ENCODE assay signal across 14 mouse cellular contexts in genomic region chr17:83187751-83188565, GRCm38 (mm10). TPM values are rescaled to one million over a fixed set of nuclear protein-coding genes. Genes with fewer than 3 reads are reported as not detected.
A peak's percentile ranks its signal among the peaks of the same experiment; 100 is the strongest.
DNase-seq lines count a peak whose midpoint lies in the region; ATAC-seq and TF ChIP-seq lines count a peak whose summit lies in the region.
"Had no signal": no experiment of that assay in that cellular context is flagged by ENCODE, and none has a peak within 500 bp of the region (broad histone marks: within the 10 kb centered on the region; RNA-seq: fewer than 3 reads in every experiment).

No protein-coding gene starts in this region.

- no peaks in the 10 kb centered on the region for H3K79me2 ChIP-seq in CH12.LX (replicated peaks; ENCODE audit: control insufficient read depth, extremely low read depth, insufficient read depth, poor library complexity, severe bottlenecking)

- TF ChIP-seq RAD21 in CH12.LX (IDR thresholded peaks at IDR 0.05; ENCODE audit: low read depth, low read length): no peak

- in situ Hi-C loops in CH12.LX (cut with MboI; ENCODE audit: low pct_ligation_motif_present, low pct_unique_long_range_greater_than_20kb, low sequenced_read_pairs): no loop called here

- TF ChIP-seq POLR2A in CH12.LX (IDR thresholded peaks at IDR 0.05; ENCODE audit: low read depth, low read length): no peak

- peak; percentile 55; the same call in 1 of the 2 replicates for ATAC-seq in embryonic facial prominence, embryonic 14.5 days (ENCODE audit: low read depth)
- ATAC-seq in hindbrain, embryonic 12.5 days (ENCODE audit: low FRiP score): peak; percentile 61; the same call in 1 of the 2 replicates
- no peak for ATAC-seq in intestine, embryonic 15.5 days

- H3K27ac ChIP-seq in embryonic facial prominence, embryonic 14.5 days (replicated peaks; ENCODE audit: low read depth, low read length): no peak overlapping the region
- no peak overlapping the region for H3K27ac ChIP-seq in embryonic facial prominence, embryonic 10.5 days (replicated peaks)
- peak overlapping the region; percentile 28; the same call in 1 of the 2 replicates for H3K27ac ChIP-seq in layer of hippocampus, adult 2 months
- H3K27ac ChIP-seq in CH12.LX (ENCODE audit: insufficient read depth, low read depth): no peak overlapping the region
- no peak overlapping the region for H3K27ac ChIP-seq in hindbrain, embryonic 12.5 days
- H3K27ac ChIP-seq in intestine, embryonic 15.5 days: no peak overlapping the region
- H3K27ac ChIP-seq: limb, embryonic 13.5 days had no signal

- DNase-seq in embryonic facial prominence, embryonic 14.5 days (ENCODE audit: low spot score): no peak
- DNase-seq in embryonic facial prominence, embryonic 10.5 days (ENCODE audit: low spot score): no peak
- DNase-seq in layer of hippocampus, adult 2 months (ENCODE audit: low spot score in 2 of 2): peak in 1 of 2 experiments; percentile 29
- DNase-seq in layer of hippocampus, postnatal 25 days (ENCODE audit: extremely low spot score in 1 of 2, low spot score in 1 of 2): no peak
- no peak for DNase-seq in CH12.LX (ENCODE audit: extremely low read depth)
- no peak for DNase-seq in urinary bladder, postnatal 4 days (ENCODE audit: low spot score in 2 of 2)
- DNase-seq: cerebellum, adult 11-12 months; kidney, adult 11 months; lung, postnatal 36 days; thymus, adult 18-20 months had no signal

- peak overlapping the region; percentile 19; the same call in 1 of the 2 replicates for H3K9ac ChIP-seq in embryonic facial prominence, embryonic 14.5 days (ENCODE audit: low read depth, low read length)
- H3K9ac ChIP-seq in CH12.LX (ENCODE audit: insufficient read depth, low read depth): no peak overlapping the region
- H3K9ac ChIP-seq in hindbrain, embryonic 12.5 days: no peak overlapping the region
- no peak overlapping the region for H3K9ac ChIP-seq in intestine, embryonic 15.5 days
- H3K9ac ChIP-seq: limb, embryonic 13.5 days had no signal

- no peaks in the 10 kb centered on the region; the same call in 1 of the 2 replicates for H3K4me1 ChIP-seq in embryonic facial prominence, embryonic 14.5 days (ENCODE audit: control insufficient read depth, insufficient read depth, low read length)
- peaks cover 25% of the 10 kb centered on the region for H3K4me1 ChIP-seq in embryonic facial prominence, embryonic 10.5 days
- no peaks in the 10 kb centered on the region; a peak in 2 of 4 replicates for H3K4me1 ChIP-seq in CH12.LX (ENCODE audit: control insufficient read depth in 1 of 2, insufficient read depth in 2 of 2)
- peaks cover 9% of the 10 kb centered on the region; the same call in 1 of the 2 replicates for H3K4me1 ChIP-seq in hindbrain, embryonic 12.5 days
- H3K4me1 ChIP-seq in intestine, embryonic 15.5 days (replicated peaks): no peaks in the 10 kb centered on the region; the same call in 1 of the 2 replicates
- H3K4me1 ChIP-seq: limb, embryonic 13.5 days had no signal

- no peak for TF ChIP-seq EP300 in CH12.LX (IDR thresholded peaks at IDR 0.05; ENCODE audit: low read length)

- dilution Hi-C loops in CH12.LX (cut with MboI; ENCODE audit: extremely low pct_ligation_motif_present, extremely low pct_unique_long_range_greater_than_20kb, low sequenced_read_pairs): no loop called here

- H3K36me3 ChIP-seq in embryonic facial prominence, embryonic 14.5 days (ENCODE audit: control insufficient read depth, insufficient read depth, low read length): no peaks in the 10 kb centered on the region
- no peaks in the 10 kb centered on the region for H3K36me3 ChIP-seq in embryonic facial prominence, embryonic 10.5 days (replicated peaks)
- H3K36me3 ChIP-seq in CH12.LX (replicated peaks in 1 of 2; ENCODE audit: control insufficient read depth in 1 of 2, insufficient read depth in 1 of 2, low read length in 1 of 2): no peaks in the 10 kb centered on the region
- no peaks in the 10 kb centered on the region for H3K36me3 ChIP-seq in hindbrain, embryonic 12.5 days
- no peaks in the 10 kb centered on the region for H3K36me3 ChIP-seq in intestine, embryonic 15.5 days
- H3K36me3 ChIP-seq: G1E; limb, embryonic 13.5 days had no signal

- no peak for TF ChIP-seq CTCF in layer of hippocampus, adult 2 months (conservative IDR thresholded peaks at IDR 0.05)
- TF ChIP-seq CTCF in CH12.LX (conservative IDR thresholded peaks at IDR 0.05 in 1 of 2, IDR thresholded peaks at IDR 0.05 in 1 of 2; ENCODE audit: low read depth in 2 of 2, low read length in 2 of 2): no peak

- H3K4me2 ChIP-seq in embryonic facial prominence, embryonic 14.5 days (ENCODE audit: low read depth, low read length): no peak overlapping the region
- peak overlapping the region; percentile 33; the same call in 1 of the 2 replicates for H3K4me2 ChIP-seq in CH12.LX (ENCODE audit: insufficient read depth, low read depth, poor library complexity, severe bottlenecking)
- H3K4me2 ChIP-seq in hindbrain, embryonic 12.5 days (replicated peaks): no peak overlapping the region
- H3K4me2 ChIP-seq in intestine, embryonic 15.5 days (replicated peaks): no peak overlapping the region
- H3K4me2 ChIP-seq: limb, embryonic 13.5 days had no signal

- H3K9me3 ChIP-seq in embryonic facial prominence, embryonic 14.5 days (ENCODE audit: control insufficient read depth, low read length): 0 out of 2 replicates have a peak, but pooled peaks cover 4% of the 10 kb centered on the region
- H3K9me3 ChIP-seq in embryonic facial prominence, embryonic 10.5 days: peaks cover 10% of the 10 kb centered on the region
- H3K9me3 ChIP-seq in CH12.LX (replicated peaks; ENCODE audit: low read length): no peaks in the 10 kb centered on the region
- H3K9me3 ChIP-seq in hindbrain, embryonic 12.5 days (replicated peaks): no peaks in the 10 kb centered on the region
- H3K9me3 ChIP-seq in intestine, embryonic 15.5 days: no peaks in the 10 kb centered on the region

- H3K4me3 ChIP-seq in embryonic facial prominence, embryonic 14.5 days (ENCODE audit: low read depth, low read length): no peak overlapping the region
- no peak overlapping the region for H3K4me3 ChIP-seq in embryonic facial prominence, embryonic 10.5 days
- no peak overlapping the region for H3K4me3 ChIP-seq in layer of hippocampus, adult 2 months
- no peak overlapping the region for H3K4me3 ChIP-seq in CH12.LX (replicated peaks in 1 of 3; ENCODE audit: low read depth in 2 of 3, low read length in 2 of 3, poor library complexity in 1 of 3)
- H3K4me3 ChIP-seq in hindbrain, embryonic 12.5 days: no peak overlapping the region
- no peak overlapping the region for H3K4me3 ChIP-seq in intestine, embryonic 15.5 days (replicated peaks)
- H3K4me3 ChIP-seq: limb, embryonic 13.5 days had no signal

- no peaks in the 10 kb centered on the region for H3K27me3 ChIP-seq in embryonic facial prominence, embryonic 14.5 days (replicated peaks; ENCODE audit: control insufficient read depth, insufficient read depth, low read length)
- peaks cover 16% of the 10 kb centered on the region for H3K27me3 ChIP-seq in embryonic facial prominence, embryonic 10.5 days (replicated peaks; ENCODE audit: low read depth, poor library complexity, severe bottlenecking)
- no peaks in the 10 kb centered on the region for H3K27me3 ChIP-seq in CH12.LX (replicated peaks)
- H3K27me3 ChIP-seq in hindbrain, embryonic 12.5 days: no peaks in the 10 kb centered on the region
- H3K27me3 ChIP-seq in intestine, embryonic 15.5 days (replicated peaks): no peaks in the 10 kb centered on the region

- WGBS in embryonic facial prominence, embryonic 14.5 days: 42% methylated on average over 11 of the region's 11 CpGs
- 54% methylated on average over 11 of the region's 11 CpGs for WGBS in embryonic facial prominence, embryonic 10.5 days
- 42% methylated on average over 11 of the region's 11 CpGs for WGBS in hindbrain, embryonic 12.5 days
- WGBS in intestine, embryonic 15.5 days: 65% methylated on average over 11 of the region's 11 CpGs

TF ChIP-seq in CH12.LX, 34 proteins besides CTCF, POLR2A, EP300 and RAD21:
- TF ChIP-seq HCFC1 (IDR thresholded peaks at IDR 0.05; ENCODE audit: low read depth, low read length) (no peak), ETS1 (conservative IDR thresholded peaks at IDR 0.05; ENCODE audit: low read depth, low read length) (no peak), NRF1 (IDR thresholded peaks at IDR 0.05; ENCODE audit: low read depth, low read length) (peak; percentile 50; the same call in 1 of the 2 replicates)
TF ChIP-seq in CH12.LX: peak in this region for 1.

RNA-seq across cellular contexts. Expression of gene Pkdcc, which starts 27.1 kb away (rescaled TPM):
- 26.2 and 29.9 TPM in 2 replicates for polyA plus RNA-seq in embryonic facial prominence, embryonic 14.5 days (2014; fragmentation: Nextera tagmentation; extraction: Ambion mirVana)
- polyA plus RNA-seq in embryonic facial prominence, embryonic 10.5 days (2016; fragmentation: Nextera tagmentation; extraction: Ambion mirVana): 15.1 and 17.5 TPM in 2 replicates
- 10 to 100 TPM; 12.6 to 15.3 TPM for total RNA-seq in layer of hippocampus, adult 2 months (2021)
- total RNA-seq in layer of hippocampus, postnatal 25 days (2021): 10 to 100 TPM; 18.3 to 20.1 TPM
- total RNA-seq in CH12.LX (2012; rRNA removed): 1.5 and 3.7 TPM in 2 replicates
- total RNA-seq in CH12.LX (2014; rRNA removed): 3.3 and 4.3 TPM in 2 replicates
- polyA plus RNA-seq in CH12.LX (2012; ENCODE audit: insufficient read length, low read depth): 2.8 and 4.2 TPM in 2 replicates
- polyA plus RNA-seq in hindbrain, embryonic 12.5 days (2016; fragmentation: Nextera tagmentation; extraction: Ambion mirVana): 14.6 and 17.9 TPM in 2 replicates
- polyA plus RNA-seq in intestine, embryonic 15.5 days (2015; fragmentation: Nextera tagmentation; extraction: Ambion mirVana): 26.9 and 28.4 TPM in 2 replicates
- total RNA-seq: G1E had no signal
- polyA plus RNA-seq: G1E had no signal
